Mouse (Mus musculus): Measurements from ENCODE around the gene Fam187a.

Gene Fam187a

DNA sequence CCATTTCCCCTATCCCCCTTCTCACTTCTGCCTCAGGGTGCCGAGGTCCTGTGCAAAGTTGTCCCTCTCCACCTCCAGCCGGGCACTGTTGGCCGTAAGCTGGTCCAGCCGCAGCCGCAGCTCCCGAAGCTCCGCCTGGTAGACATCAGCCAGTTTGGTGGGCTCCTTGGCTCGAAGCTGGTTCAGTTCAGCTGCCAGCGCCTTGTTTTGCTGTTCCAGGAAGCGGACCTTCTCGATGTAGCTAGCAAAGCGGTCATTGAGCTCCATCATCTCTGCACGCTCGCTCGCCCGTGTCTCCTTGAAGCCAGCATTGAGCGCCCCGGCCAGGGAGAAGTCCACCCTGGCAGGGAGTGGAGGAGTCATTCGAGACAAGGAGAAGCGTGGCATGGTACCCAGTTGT, 11.7 kb downstream of the Fam187a start:
- DNase-seq: no peak

DNA sequence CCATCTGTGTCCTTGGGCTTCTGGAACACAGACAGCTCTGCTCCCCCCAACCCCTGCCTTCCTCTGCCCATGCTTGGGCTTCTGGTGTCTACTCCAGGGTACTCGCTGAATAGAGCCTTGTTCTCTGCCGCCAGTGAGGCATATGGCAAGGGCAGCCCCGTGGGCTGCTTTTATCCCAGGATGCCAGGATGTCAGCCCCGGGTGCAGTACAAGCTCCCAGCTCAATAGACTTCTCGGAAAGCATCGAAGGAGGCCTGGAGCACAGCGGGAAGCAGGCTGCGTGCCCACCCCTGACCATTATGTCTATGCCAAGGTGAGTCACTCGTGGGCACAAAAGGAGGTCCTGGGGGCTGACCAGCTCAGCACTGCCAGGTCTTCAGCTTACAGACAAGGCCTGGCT, 13.4 kb downstream of the Fam187a start:
- DNase-seq: no peak

DNA sequence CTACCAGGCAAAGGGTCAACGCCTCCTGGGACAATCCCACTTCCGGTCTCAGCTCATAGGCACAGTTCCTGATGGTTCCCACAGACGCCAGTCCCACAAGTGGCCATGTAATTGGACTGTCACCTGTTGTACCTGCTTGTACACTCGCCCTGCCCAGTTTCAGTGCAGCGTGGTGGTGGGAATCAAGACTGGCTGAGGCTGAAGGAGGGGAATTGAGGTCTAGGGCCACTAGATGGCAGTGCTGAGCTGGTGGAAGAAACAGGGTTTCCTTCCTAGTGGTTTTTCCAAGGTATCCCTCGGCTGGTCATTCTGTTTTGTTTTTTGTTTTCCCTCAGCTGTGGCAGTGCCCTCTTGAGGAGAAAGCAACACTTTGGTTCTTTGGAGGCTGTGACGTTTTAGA, 15.8 kb downstream of the Fam187a start, which contains the start of gene Gfap:
TSS of gene Gfap (minus strand) at position 150 of the 400 bp plus-strand sequence.
- peak; percentile 81 for DNase-seq

DNA sequence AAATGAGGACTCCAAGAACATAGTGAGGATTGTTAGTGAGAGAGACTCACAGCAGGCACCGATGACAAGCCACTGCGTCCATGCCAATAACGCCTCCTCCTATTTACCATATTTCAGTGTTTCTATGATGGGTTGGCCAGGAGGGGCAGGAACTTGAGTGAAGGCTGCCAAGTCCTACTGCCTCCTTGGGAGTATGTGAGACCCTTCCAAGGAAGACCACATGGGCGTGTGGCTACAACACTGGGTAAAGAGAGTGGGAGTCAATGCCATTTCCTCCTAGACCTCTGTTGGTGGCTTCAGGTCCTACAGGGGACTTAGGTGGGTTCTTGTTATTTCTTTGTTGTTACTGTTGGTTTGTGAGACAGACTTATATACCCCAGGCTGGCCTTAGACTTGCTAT, 16.2 kb downstream of the Fam187a start:
- no peak for DNase-seq

DNA sequence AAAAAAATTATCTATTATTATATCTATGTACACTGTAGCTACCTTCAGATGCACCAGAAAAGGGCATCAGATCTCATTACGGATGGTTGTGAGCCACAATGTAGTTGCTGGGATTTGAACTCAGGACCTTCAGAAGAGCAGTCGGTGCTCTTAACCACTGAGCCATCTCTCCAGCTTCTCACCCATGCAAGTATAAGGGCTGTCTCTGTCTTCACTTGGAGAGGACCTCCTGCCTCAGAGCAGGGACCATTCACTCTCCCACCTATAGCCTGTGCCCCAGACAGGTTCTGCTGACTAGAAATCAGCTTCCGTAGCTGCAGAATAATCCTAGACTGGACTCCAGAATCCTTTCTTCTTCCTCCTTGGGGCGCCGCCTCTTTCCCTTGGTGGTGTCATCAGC, 17.1 kb downstream of the Fam187a start:
- no peak for DNase-seq

DNA sequence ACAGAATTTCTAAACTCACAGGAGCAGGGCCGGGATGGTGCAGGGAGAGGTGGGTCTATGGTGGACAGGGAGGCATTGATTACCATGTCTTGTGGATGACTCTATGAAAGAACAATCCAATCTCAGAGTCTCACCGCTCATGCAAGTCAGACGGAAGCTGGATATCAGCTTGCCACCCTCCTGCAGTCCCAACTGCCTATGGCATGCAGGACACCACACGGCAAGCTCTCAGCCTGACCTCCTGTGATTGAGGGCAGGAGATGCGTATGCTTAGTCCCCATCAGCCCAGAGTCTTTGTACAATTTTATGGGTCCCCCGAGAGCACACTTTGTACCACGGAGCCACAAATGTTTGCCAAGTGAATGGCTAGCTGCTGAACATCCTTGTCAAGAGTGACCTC, 18.7 kb downstream of the Fam187a start:
- DNase-seq: no peak

GRCm38 (mm10) chr11:102911376-102911775, 26.4 kb downstream of the Fam187a start:
- no peak for DNase-seq

DNA sequence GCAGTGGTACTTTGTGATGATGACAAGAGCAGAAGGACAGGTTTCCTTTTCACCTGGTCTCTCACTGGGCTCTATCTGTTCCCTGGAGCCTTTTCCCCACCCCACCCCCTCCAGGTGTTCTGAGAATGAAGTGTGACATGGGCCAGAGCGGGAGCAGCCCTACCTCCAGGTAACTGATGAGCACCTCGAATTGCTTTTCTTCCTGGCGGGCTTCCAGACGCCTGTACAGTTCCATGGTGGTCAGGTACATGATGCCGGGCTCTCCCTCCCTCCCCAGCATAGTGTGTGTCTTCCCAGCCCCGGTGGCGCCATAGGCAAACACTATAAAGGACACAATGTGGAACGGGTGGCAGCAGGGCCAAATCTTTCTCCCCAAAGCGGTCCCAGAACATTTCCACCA, 30.4 kb downstream of the Fam187a start:
- no peak for DNase-seq

DNA sequence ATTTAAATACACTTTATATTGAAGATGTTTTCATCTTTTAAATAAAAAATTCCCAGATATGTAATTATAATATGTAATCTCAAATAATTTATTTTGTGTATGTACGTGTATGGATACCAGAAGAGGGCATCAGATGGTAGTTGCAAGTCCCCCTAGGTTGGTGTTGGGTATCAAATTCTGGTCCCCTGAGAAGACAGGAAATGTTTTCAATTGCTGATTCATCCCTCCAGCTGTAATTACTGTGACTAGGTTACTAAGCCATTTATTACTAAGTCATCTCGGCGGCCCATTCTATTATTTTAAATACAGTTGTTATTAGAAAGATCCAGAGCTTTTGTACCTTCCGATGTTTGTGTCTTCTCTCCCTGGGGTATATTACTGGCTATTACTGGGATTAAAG, 33.1 kb downstream of the Fam187a start:
- DNase-seq: no peak

- DNase-seq: no peak
These were observed 36.5 kb downstream of the Fam187a start for GRCm38 (mm10) chr11:102921491-102921890.

- peak; percentile 98 for DNase-seq
These were observed 39.8 kb downstream of the Fam187a start, which contains the start of gene Kif18b for GRCm38 (mm10) chr11:102924557-102925350. Gene Kif18b (minus strand): TSS chr11:102925124.

DNA sequence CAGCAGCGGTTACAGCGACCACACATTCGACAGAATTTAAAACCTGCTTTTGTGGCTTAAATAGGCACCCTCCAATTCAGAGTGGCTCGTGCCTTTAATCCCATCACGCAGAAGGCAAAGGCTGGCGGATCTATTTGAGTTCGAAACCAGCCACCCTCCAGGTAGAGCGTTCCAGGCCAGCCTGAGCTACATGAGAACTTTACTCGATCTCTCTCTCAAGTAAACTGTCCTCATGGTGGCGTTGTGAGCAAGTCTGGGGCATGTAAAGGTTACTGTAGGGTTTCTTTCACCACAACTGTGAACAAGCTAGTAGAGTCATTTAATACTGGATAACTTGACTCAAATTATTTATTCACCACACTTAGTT, 40.4 kb downstream of the Fam187a start:
- DNase-seq: no peak

DNA sequence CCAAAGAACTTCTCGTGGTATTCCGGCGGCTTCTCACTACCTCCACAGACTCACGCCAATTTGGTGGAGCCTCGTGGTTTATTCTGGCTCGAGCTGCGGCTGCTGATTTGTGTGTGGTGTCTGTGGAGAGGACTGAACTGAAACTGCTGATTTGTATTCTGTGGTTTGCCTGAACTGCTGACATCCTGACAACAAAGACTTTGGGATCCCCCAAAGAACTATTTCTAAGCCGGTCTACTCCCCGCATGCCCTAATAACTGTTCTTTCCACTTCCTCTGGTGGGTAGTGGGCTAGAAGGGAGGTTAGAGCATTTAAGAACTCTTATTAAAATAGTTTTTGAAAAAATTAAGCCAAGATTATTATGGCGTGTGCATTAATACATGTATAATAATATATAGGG, 45.7 kb downstream of the Fam187a start:
- no peak for DNase-seq

DNA sequence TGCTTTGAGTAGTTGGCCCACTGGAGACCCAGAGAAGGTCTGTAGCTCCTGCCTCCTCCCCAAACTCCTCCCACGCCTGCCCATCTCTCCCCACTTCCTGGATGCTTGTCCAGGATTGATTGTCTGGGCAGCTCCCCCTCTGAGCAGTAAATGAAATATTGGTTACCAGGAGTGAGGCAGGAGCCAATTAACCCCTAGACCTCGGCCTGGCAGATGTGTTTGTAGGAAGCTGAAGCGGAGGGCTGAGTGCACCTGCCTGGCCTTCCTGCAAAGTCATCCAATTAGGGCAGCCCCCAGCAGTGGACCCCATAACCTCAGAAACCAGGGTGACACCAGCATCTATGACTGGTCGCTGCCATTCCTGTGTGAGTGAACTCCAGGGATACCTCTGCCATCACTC, 51.3 kb downstream of the Fam187a start:
- DNase-seq: no peak
